In genomic region chr5:131359831-131360230, GRCm38 (mm10) we compare ENCODE assay signal across 20 mouse cellular contexts. TPM values are rescaled to one million over a fixed set of nuclear protein-coding genes. Genes with fewer than 3 reads are reported as not detected.
DNase-seq lines count a peak whose midpoint lies in the region.
"Had no signal": no experiment of that assay in that cellular context is flagged by ENCODE, and none has a peak within 500 bp of the region (broad histone marks: within the 10 kb centered on the region; RNA-seq: fewer than 3 reads in every experiment).

No protein-coding gene starts in this region.

- intact Hi-C loops in left cerebral cortex, postnatal 36 days (cut with DNase I), result no loop called here

- peak; percentile 28 for DNase-seq in layer of hippocampus, adult 11-12 months (ENCODE audit: low spot score)
- DNase-seq in layer of hippocampus, postnatal 25 days (ENCODE audit: extremely low spot score in 1 of 2, low spot score in 1 of 2), result no peak
- DNase-seq in layer of hippocampus, adult 8-10 months (ENCODE audit: low spot score in 2 of 2), result peak; percentile 37 to 39
- peak; percentile 12 to 43 for DNase-seq in layer of hippocampus, postnatal 14 days (ENCODE audit: low spot score in 2 of 2)
- DNase-seq in urinary bladder, postnatal 14 days (ENCODE audit: low spot score), result no peak
- DNase-seq in left cerebral cortex, postnatal 36 days (ENCODE audit: low spot score in 2 of 2), result no peak
- DNase-seq: adrenal gland, adult 2 months; adrenal gland, postnatal 14 days; B cell, adult 2 months; cerebellum, adult 11-12 months; cerebellum, adult 8-10 months; cerebellum, postnatal 25 days; forebrain, postnatal 0 days; gastrocnemius, adult 2 months; gastrocnemius, postnatal 14 days; heart, adult 2 months; heart, postnatal 14 days; heart, postnatal 4 days had no signal

RNA-seq across cellular contexts. Expression of gene Galnt17, which starts 51.5 kb away (rescaled TPM):
- total RNA-seq in layer of hippocampus, postnatal 25 days (2021), result 100 to 1,000 TPM; 118 to 133 TPM
- 100 to 1,000 TPM in 3 of 4 experiments, 10 to 100 TPM in 1; 95.9 to 116 (median 106) TPM for total RNA-seq in layer of hippocampus, adult 8-10 months (2022)
- total RNA-seq in layer of hippocampus, postnatal 14 days (2021), result 100 to 1,000 TPM in 1 of 2 experiments, 10 to 100 TPM in 1; 99.1 to 103 TPM
- total RNA-seq in left cerebral cortex, postnatal 36 days (2021), result 10 to 100 TPM; 35.9 to 38.5 TPM
- total RNA-seq: common myeloid progenitor, adult 5-6 weeks; MEL had no signal

Comparison
In these comparisons a context has a peak if more than half of its experiments do, and no peak if none do; other contexts are left out.
1. DNase-seq: peak in layer of hippocampus, adult 11-12 months (single experiment), layer of hippocampus, adult 8-10 months (2 of 2) and layer of hippocampus, postnatal 14 days (2 of 2); none in layer of hippocampus, postnatal 25 days (0 of 2), urinary bladder, postnatal 14 days (single experiment) and left cerebral cortex, postnatal 36 days (0 of 2).